Mouse (Mus musculus): Measurements from ENCODE around the gene Rassf2.

DNA sequence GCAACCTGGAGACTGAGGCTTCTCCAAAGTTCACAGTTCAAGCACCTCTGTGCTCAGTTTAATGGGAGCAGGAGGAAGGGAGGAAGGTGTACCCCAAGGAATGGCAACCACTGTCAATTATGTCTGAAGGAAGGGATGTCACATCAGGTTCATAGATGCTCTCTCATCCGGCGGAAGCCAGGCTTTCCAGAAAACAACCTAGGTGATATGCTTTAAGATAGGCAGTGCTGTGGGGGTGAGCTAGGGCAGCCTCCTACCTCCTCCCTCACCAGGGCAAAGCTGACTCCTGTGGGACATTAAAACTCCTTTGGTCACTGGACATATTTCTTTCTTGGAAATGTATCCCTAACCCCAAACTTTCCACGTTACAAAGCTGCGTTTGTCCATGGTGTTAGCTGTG lies 36.9 kb downstream of the Rassf2 start:
- TF ChIP-seq CTCF (IDR thresholded peaks at IDR 0.05; ENCODE audit: low read depth) (no peak), EP300 (IDR thresholded peaks at IDR 0.05; ENCODE audit: low read depth) (no peak)
